ENCODE assay signal across 24 mouse cellular contexts in genomic region chr15:75240558-75240957, GRCm38 (mm10). TPM values are rescaled to one million over a fixed set of nuclear protein-coding genes. Genes with fewer than 3 reads are reported as not detected.
DNase-seq lines count a peak whose midpoint lies in the region; ATAC-seq and TF ChIP-seq lines count a peak whose summit lies in the region.
"Had no signal": no experiment of that assay in that cellular context is flagged by ENCODE, and none has a peak within 500 bp of the region (broad histone marks: within the 10 kb centered on the region; RNA-seq: fewer than 3 reads in every experiment).

No protein-coding gene starts in this region.

- ATAC-seq in heart, embryonic 12.5 days (ENCODE audit: insufficient number of reproducible peaks, low FRiP score) = no peak
- ATAC-seq in kidney, postnatal 0 days (replicated peaks; ENCODE audit: low FRiP score, low read depth) = peak; percentile 36; the same call in 1 of the 2 replicates
- ATAC-seq: forebrain, embryonic 16.5 days; hindbrain, postnatal 0 days had no signal

- TF ChIP-seq CTCF in kidney, postnatal 0 days (IDR thresholded peaks at IDR 0.05; ENCODE audit: low read depth) = no peak

- H3K4me3 ChIP-seq in heart, embryonic 12.5 days = no peak overlapping the region
- H3K4me3 ChIP-seq in kidney, postnatal 0 days (replicated peaks; ENCODE audit: low read depth, low read length) = no peak overlapping the region
- H3K4me3 ChIP-seq in embryonic facial prominence, embryonic 10.5 days = no peak overlapping the region
- H3K4me3 ChIP-seq: embryonic facial prominence, embryonic 12.5 days; forebrain, embryonic 12.5 days; heart, adult 2 months; heart, embryonic 13.5 days; hindbrain, embryonic 12.5 days had no signal

- H3K4me1 ChIP-seq in heart, embryonic 12.5 days (replicated peaks) = no peaks in the 10 kb centered on the region
- H3K4me1 ChIP-seq in kidney, postnatal 0 days (replicated peaks; ENCODE audit: insufficient read depth, low read length) = no peaks in the 10 kb centered on the region
- H3K4me1 ChIP-seq in embryonic facial prominence, embryonic 10.5 days = 0 out of 2 replicates have a peak, but pooled peaks cover 4% of the 10 kb centered on the region
- H3K4me1 ChIP-seq: embryonic facial prominence, embryonic 12.5 days; forebrain, embryonic 12.5 days; heart, embryonic 13.5 days; hindbrain, embryonic 12.5 days had no signal

- no peaks in the 10 kb centered on the region for H3K27me3 ChIP-seq in heart, embryonic 12.5 days (replicated peaks)
- H3K27me3 ChIP-seq in kidney, postnatal 0 days (ENCODE audit: insufficient read depth, low read length) = no peaks in the 10 kb centered on the region
- H3K27me3 ChIP-seq in embryonic facial prominence, embryonic 10.5 days (replicated peaks; ENCODE audit: low read depth, poor library complexity, severe bottlenecking) = no peaks in the 10 kb centered on the region
- H3K27me3 ChIP-seq: embryonic facial prominence, embryonic 12.5 days; forebrain, embryonic 12.5 days; heart, embryonic 13.5 days; hindbrain, embryonic 12.5 days had no signal

- no peak overlapping the region for H3K9ac ChIP-seq in heart, embryonic 12.5 days
- no peak overlapping the region for H3K9ac ChIP-seq in kidney, postnatal 0 days (ENCODE audit: low read depth, low read length)
- H3K9ac ChIP-seq: embryonic facial prominence, embryonic 12.5 days; forebrain, embryonic 12.5 days; heart, embryonic 13.5 days; hindbrain, embryonic 12.5 days had no signal

- H3K27ac ChIP-seq in heart, embryonic 12.5 days (ENCODE audit: poor library complexity, severe bottlenecking) = no peak overlapping the region
- peak overlapping the region; percentile 15; the same call in 1 of the 2 replicates for H3K27ac ChIP-seq in kidney, postnatal 0 days
- no peak overlapping the region for H3K27ac ChIP-seq in embryonic facial prominence, embryonic 10.5 days (replicated peaks)
- H3K27ac ChIP-seq: embryonic facial prominence, embryonic 12.5 days; forebrain, embryonic 12.5 days; heart, adult 2 months; heart, embryonic 13.5 days; hindbrain, embryonic 12.5 days; hindbrain, postnatal 0 days had no signal

- no peaks in the 10 kb centered on the region for H3K36me3 ChIP-seq in heart, embryonic 12.5 days
- H3K36me3 ChIP-seq in kidney, postnatal 0 days (ENCODE audit: insufficient read depth, low read length) = no peaks in the 10 kb centered on the region
- no peaks in the 10 kb centered on the region for H3K36me3 ChIP-seq in embryonic facial prominence, embryonic 10.5 days (replicated peaks)
- H3K36me3 ChIP-seq: embryonic facial prominence, embryonic 12.5 days; forebrain, embryonic 12.5 days; heart, embryonic 13.5 days; hindbrain, embryonic 12.5 days had no signal

- 91% methylated on average over 2 of the region's 2 CpGs for WGBS in heart, embryonic 12.5 days
- 29% methylated on average over 2 of the region's 2 CpGs for WGBS in kidney, postnatal 0 days
- 74% methylated on average over 2 of the region's 2 CpGs for WGBS in embryonic facial prominence, embryonic 10.5 days

- H3K4me2 ChIP-seq in heart, embryonic 12.5 days = no peak overlapping the region
- no peak overlapping the region for H3K4me2 ChIP-seq in kidney, postnatal 0 days (ENCODE audit: low read length)
- H3K4me2 ChIP-seq: embryonic facial prominence, embryonic 12.5 days; forebrain, embryonic 12.5 days; heart, embryonic 13.5 days; hindbrain, embryonic 12.5 days had no signal

- peak; percentile 70 for DNase-seq in heart, adult 11 months
- peak; percentile 30 for DNase-seq in kidney, postnatal 0 days (ENCODE audit: low spot score)
- DNase-seq in kidney, adult 9 months = no peak
- DNase-seq in embryonic facial prominence, embryonic 10.5 days (ENCODE audit: low spot score) = peak; percentile 9
- peak; percentile 8 for DNase-seq in yolk sac, embryonic 10.5 days (ENCODE audit: low spot score)
- no peak for DNase-seq in layer of hippocampus, adult 9-11 months
- DNase-seq: adrenal gland, postnatal 10 days; cerebellum, adult 11 months; cerebellum, adult 8-10 months; cerebellum, postnatal 14 days; gastrocnemius, postnatal 10 days; heart, adult 2 months; heart, postnatal 4 days had no signal

- H3K9me3 ChIP-seq in heart, embryonic 12.5 days (replicated peaks) = no peaks in the 10 kb centered on the region
- H3K9me3 ChIP-seq in kidney, postnatal 0 days (replicated peaks; ENCODE audit: low read length) = no peaks in the 10 kb centered on the region
- no peaks in the 10 kb centered on the region for H3K9me3 ChIP-seq in embryonic facial prominence, embryonic 10.5 days
- H3K9me3 ChIP-seq: embryonic facial prominence, embryonic 12.5 days; forebrain, embryonic 12.5 days; heart, embryonic 13.5 days; hindbrain, embryonic 12.5 days had no signal

RNA-seq across cellular contexts. Expression of gene BC025446, which starts 24.4 kb away (rescaled TPM):
- not detected in 2 replicates for polyA plus RNA-seq in heart, embryonic 12.5 days (2016; fragmentation: Nextera tagmentation; extraction: Ambion mirVana)
- polyA plus RNA-seq in kidney, postnatal 0 days (2015; fragmentation: Nextera tagmentation; extraction: Ambion mirVana) = 24.1 and 28.6 TPM in 2 replicates
- polyA plus RNA-seq in embryonic facial prominence, embryonic 10.5 days (2016; fragmentation: Nextera tagmentation; extraction: Ambion mirVana) = not detected in 2 replicates
- polyA plus RNA-seq: brain, embryonic 14.5 days; cortical plate, adult 2 months; embryonic facial prominence, embryonic 12.5 days; forebrain, embryonic 12.5 days; forebrain, embryonic 16.5 days; frontal cortex, adult 2 months; heart, adult 2 months; heart, embryonic 13.5 days; heart, postnatal 0 days; hindbrain, embryonic 12.5 days; hindbrain, postnatal 0 days had no signal

RNA-seq across cellular contexts. Expression of gene Ly6f, which starts 27.7 kb away (rescaled TPM):
- not detected in 2 replicates for polyA plus RNA-seq in heart, embryonic 12.5 days (2016; fragmentation: Nextera tagmentation; extraction: Ambion mirVana)
- 3.0 and 3.5 TPM in 2 replicates for polyA plus RNA-seq in kidney, postnatal 0 days (2015; fragmentation: Nextera tagmentation; extraction: Ambion mirVana)
- not detected in 2 replicates for polyA plus RNA-seq in embryonic facial prominence, embryonic 10.5 days (2016; fragmentation: Nextera tagmentation; extraction: Ambion mirVana)
- polyA plus RNA-seq: brain, embryonic 14.5 days; cortical plate, adult 2 months; embryonic facial prominence, embryonic 12.5 days; forebrain, embryonic 12.5 days; forebrain, embryonic 16.5 days; frontal cortex, adult 2 months; heart, adult 2 months; heart, embryonic 13.5 days; heart, postnatal 0 days; hindbrain, embryonic 12.5 days; hindbrain, postnatal 0 days had no signal

Comparison
In these comparisons a context has a peak if more than half of its experiments do, and no peak if none do; other contexts are left out.
1. DNase-seq: peak in heart, adult 11 months (single experiment), kidney, postnatal 0 days (single experiment), embryonic facial prominence, embryonic 10.5 days (single experiment) and yolk sac, embryonic 10.5 days (single experiment); none in kidney, adult 9 months (single experiment) and layer of hippocampus, adult 9-11 months (single experiment).
2. RNA of gene BC025446, which starts 24.4 kb away (polyA plus RNA-seq): 24.1 to 28.6 TPM in kidney, postnatal 0 days; not detected in heart, embryonic 12.5 days and not detected in embryonic facial prominence, embryonic 10.5 days; every median in the first group is over 10 times any median in the second.